Mouse (Mus musculus) layer of hippocampus, adult 11-12 months (tissue): Measurements from ENCODE around the gene Cd34.

Source experiments
- DNase-seq: peaks from one replicate; pipeline ENCODE4 v3.0.0; 2022; ENCODE audit warnings: low spot score

Cd34 gene

DNA sequence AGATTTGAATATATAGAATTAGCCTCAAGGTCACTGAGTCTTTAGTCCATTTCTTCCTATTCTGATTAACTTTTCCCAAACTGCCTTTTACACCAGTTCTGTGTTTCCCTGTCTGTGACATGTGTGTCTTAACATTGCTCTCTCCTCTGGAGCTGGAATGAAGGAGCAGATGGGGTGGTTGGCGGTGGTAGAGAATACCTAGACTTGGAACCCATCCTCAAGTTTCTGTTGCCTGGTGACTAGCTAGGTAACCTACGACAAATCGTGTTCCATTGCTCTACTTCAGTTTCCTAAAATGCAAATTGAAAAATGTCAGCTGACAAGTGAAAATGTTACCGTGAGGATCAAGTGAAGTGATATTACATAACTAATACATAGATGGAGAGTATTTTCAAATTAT lies 33.4 kb downstream of the Cd34 start:
- no peak for DNase-seq

DNA sequence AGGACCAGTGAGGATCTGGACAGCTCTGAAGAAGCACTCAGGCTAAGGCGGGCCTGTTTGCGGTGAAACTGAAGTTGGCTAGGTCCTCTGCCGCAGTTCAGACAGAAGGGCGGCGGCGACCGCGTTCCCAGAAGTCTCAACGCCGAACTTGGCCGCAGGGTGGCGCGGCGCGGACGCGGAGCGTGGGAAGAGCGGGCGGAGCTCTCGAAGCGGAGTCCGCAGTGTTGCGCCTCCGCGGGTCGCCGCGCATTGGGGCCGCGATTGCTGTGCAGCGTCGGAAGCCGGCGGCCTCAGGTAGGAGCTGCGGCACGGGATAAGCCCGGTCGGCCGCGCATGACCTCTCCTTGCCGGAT lies 37.5 kb downstream of the Cd34 start:
- DNase-seq: peak; percentile 93

DNA sequence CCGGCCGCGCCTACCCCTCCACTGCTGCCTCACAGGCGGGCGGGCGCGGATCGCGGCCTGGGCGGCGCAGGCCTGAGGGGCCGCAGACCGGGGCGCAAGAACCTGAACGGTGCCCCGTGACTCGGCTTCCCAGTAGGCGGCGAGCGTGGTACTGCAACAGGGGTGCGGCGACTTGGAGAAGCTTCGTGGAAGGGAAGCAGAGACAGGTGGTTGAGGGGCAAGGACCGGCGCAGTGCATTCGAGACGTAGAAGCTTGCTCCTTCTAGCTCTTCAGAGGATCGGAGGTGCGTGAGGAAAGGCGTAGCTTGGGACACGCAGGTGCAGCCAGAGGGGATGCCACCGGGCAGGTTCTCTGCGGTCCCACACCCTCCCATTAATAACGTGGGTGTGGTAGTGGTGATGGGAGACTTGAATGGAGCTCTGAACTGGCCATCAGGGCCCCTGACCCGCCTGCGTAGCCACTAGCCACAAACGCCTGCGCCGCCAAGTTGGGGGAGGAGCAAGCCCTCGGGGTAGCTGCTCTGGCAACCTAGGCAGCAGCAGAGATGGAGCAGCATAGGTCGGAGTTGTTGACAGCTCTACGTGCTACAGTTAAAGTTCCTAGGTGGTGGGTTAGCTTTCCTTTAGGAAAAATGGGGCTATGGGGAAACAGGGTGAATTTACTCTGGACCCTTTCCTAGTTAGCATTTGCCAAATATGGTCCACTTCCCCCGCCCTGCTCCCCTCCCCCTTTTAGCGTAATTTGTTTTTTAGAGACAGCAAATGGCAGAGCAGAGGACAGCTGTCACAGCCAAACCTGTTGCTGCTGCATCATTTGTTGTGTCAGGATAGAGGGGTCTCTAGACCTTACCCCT lies 38.1 kb downstream of the Cd34 start:
- DNase-seq: peak; percentile 77

DNA sequence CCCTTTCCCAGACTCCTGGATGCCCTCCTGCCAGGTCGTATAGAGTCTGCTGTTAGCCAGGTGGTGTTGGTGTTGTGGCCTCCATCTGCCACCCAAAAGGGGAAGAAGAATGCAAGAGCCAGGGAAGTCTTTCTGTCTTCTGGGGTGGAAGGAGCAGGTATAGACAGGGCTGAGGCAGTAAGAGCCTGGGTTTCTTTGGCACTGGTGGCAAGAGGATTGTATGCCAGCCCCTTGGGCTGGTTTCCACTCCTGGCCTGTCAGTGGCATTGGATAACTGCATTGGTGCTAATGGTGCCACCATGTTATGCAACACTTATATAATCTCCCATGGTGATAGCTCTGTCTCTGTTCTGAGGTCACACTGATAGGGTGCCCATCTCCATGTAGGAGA lies 38.7 kb downstream of the Cd34 start:
- DNase-seq: peak; percentile 44

DNA sequence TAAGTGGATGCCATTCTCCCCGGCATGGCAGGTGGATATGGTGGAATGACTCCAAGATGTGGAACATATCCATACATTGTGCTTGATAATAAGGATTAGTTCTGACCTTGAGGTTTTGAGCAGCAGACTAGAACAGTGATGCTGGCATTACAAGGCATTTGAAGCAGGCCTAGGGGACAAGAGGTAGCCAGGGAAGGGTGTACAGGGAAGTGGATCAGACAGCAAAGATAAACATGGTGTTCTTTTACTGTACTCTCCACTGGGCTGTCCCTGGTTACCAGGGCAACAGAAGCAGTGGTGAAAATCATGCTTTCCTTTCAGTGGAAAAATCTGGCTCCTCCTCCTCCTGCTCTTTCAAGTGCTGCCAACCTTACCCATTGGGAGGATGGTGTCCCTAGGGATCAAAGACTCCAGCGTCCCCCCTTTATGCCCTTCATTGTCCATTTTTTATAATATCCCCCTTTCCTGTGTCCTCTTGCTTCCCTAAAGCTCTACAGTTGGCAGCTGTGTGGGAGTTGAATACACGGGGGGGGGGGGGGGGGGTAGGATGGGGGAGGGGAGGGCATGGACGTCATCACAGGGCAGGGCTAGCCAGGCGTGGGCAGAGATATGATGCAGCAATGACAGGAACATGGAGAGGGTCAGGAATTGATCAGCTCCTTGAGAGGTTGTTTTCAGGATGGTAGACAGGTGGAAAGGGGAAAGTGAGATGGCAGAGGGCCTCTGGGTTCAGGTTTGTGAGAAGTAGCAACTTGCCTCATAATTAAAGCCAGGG lies 39.5 kb downstream of the Cd34 start:
- DNase-seq: peak; percentile 69

DNA sequence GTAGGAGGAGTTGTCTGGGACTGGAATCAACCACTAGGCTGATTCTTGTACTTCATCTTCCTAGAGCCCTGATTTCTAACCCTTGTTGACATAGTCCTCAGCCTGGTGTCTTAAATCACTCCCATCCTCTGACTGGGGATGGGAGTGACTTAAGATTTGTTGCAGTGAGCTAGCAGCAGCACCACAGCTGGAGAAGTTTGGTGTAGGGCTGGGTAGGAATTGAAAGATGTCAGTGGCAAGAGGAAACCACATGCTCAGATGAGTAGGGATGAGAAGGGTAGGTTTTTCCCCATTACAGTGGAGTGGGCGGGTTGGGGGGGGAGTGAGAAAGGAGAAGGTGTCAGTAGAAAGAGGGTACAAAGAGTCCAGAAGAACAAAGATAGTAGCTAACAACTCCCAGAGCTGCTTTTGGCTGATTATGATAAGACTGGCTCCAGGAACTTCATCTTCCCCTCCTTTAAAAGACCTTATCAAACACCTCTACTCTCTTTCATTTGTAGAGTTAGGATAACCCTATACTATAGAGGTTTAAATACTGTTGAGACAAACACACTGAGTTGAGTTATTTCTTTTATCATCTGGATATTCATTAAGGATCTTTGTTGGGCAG lies 42.3 kb downstream of the Cd34 start:
- no peak for DNase-seq

DNA sequence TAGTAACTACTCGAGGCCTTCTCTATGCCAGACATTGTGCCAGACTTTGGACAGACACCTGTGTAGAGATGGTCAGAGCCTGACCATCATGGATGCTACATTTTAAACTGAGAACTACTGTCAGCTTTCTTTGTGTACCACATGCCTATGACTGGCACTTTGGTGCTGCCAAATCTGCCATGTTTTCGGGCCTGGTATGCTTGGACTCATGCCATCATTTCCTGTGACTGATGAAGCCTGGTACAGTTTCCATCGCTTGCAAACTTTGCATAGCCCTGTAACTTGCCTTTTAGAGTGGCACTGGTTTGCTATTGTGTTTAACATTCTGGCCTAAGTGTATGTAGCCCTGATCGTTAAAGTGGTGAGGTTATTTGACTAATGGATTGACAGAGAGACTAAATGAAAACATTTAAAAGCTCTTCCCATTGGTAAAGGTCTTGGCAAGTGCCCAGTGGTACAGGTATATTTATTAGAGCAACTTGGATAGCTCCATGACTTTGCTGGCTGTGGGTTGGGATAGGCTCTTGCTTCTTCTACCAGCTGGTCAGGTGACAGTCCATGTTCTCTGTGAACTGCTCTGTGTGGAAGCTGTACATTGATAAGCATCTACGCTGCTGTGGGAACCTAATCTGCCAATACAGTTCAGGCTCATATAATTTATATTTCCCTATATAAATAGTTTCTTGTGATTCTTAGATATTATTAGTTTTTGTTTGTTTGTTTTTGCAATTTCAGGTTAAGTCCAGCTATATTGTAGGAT lies 44.5 kb downstream of the Cd34 start:
- peak; percentile 43 for DNase-seq

DNA sequence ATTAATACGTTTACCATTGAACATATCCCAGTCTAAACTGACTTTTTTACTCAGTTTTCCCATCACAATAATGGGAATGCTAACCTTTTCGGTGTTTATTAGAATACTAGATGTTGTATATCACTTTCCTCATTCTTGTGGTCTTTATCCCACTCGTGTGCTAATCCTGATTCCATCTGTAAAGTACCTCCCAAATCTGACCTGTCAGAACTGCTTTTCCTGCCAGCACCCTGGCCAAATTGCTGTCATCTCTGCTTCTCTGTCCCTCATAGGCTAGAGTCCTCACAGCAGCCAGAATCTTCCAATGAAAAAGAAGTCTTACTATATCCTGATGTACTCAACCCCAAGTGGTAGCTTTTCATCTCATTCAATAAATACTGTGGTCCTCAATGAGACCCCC lies 46.3 kb downstream of the Cd34 start:
- DNase-seq: no peak

DNA sequence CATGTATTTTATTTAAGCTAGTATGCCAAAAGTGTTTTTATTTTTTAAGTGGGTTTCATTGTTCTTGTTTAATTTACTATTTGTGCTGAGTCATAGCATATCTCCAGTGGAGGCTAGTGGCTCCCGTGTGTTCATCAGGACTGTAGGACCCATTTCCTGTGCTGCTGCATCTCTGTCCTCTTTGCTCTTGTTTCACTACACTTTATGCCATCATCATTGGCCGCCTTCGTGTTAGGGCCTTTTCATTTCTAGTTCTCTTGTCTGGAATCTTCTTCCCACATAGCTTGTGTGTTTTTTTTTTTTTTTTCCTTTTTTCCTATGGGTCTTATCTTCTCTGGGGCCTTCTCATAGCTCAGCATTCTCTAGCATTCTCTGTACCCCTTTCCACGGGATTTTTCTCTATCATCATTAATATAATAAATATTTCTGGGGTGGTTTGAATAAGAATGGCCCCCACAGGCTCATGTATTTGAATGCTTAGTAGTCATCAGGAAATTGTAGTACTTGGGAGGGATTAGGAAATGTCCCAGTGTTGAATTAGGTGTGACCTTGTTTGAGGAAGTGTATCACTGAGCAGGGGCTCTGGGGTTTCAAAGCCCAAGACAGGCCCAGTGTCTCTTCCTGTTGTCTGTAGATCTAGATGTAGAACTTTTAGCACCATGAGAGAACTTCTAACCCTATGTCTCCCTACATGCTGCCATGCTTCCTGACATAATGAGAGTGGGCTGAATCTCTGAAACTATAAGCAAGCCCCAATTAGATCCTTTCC lies 47.0 kb downstream of the Cd34 start:
- DNase-seq: no peak

DNA sequence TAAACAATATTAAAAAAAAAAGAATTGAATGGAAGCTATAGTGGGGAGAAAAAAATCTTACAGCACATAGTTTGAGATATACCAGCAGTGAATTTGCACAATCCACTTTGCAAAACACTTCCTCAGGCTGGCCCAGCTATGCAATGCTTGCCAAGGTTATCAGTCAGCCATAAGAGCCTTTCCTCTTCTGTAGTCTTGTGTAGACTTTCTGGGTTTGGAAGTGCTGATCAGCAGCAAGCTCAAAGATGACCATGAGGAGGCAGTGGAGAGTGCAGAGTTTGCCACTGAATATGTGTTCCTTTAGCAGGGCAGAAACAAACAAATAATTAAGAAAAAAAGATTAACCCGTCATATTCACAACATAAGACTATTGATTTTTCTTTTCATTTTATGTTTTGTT lies 50.4 kb downstream of the Cd34 start:
- DNase-seq: no peak

DNA sequence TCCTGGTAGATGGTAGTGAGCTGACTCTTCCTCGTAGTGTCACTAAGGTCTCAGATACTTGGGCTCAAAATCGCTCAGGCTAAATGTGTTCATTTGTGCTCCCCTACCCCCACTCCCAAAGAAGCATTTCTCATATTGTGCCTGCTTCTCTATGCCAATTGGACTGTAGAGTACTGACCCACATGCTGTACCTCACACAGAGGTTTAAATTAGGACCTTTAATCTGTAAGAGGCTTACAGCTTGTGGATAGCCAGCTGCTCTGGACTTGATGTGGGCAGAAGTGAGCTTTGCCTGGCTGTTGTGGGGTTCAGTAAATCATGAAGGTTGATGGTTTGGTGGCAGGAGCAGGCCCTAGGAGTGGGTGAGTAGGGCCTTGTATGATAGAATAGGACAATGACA lies 52.4 kb downstream of the Cd34 start:
- DNase-seq: no peak

DNA sequence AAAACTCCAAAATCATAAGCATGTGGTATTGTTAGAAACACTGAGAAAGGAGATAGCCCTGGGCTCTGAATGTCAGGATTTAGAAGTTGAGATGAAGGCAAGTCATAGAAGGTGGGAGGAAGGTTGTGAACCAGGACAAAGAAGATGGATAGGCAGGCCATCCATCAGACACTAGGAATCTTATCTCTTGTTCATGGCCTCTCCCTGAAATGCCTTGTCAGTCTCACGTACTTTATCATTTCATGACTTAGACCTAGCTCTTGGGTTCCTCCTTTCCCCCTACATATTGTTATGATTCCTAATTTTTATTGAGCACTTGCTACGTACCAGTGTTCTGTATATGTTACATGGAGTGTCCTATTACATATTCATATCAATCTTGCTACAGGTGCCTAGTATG lies 53.0 kb downstream of the Cd34 start:
- DNase-seq: no peak

DNA sequence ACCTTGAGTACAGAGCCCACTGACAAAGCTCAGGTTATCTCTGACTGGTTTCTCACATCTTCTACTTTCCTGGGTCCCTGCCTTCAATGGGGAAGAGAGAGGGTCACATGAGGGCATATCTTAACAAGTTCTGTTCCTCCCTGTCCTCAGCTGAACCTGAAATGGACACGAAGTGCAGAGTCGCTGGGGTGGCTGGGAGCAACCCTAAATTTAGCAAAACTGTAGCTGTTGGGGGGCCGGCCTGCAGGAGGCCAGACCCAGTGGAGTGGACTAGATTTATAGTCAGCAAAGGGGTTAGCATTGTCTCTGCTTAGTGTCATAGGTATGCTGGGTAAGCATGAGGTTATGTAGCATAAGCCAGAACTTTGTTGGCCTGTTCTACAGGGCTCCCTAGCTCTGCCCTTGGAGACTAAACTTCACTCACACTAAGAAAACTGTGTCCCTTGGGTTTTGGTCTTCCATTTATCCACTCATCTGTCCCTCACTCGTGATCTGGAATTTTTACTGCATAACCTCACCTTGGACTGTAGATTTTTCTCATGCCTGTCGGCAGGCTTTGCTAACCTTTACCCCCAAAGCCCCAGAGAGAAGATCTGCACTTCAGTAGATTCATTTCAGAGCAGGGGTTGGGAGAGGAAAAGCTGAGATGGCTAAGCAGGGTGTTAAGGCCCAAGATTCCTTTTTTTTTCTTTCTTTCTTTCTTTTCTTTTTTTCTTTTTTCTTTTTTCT lies 54.1 kb downstream of the Cd34 start:
- no peak for DNase-seq

DNA sequence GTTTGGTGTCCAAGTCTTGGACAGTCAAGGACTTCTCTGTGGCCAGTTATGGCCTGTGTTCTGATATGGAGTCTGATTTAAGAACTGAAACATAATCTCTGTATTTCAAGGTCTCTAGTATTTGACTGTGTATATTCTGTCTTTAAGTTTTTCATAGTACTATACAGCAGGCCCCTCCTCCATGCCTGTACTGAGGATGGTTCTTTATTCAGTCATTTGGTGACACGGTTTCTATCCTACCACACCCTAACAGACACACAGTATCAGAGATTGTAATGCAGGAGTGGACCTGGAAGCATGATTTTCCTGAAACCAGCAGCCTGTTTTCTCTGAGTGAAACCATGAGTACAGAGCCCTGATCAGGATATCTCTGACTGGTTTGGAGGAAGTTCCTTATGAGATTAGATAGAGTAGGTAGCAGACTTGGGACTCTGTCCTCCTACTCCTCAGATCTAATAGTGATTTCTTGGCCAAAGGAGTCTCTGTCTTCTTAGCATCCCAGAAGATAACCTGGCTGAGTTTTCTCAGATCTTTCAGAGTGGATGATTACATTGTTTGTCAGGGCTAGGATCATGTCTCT lies 54.9 kb downstream of the Cd34 start:
- DNase-seq: no peak

DNA sequence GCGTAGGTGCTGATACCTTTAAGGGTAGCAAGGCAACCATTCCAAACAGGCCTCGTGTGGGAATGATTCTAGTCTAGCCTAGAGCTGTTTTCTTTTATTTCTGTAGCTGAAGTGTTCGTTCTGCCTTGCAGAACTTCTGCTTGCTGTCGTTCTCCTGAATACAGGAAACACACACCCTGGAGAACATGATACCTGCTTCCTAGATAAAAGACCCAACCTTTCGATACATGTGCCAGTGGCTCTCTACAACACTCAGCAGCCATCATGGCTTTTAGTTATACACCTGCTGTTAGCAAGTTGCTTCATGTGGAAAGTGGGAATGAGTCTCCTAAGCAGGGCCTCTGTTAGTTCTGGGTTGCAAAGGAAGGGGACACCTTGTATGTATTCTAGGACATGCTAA lies 55.6 kb downstream of the Cd34 start:
- no peak for DNase-seq

DNA sequence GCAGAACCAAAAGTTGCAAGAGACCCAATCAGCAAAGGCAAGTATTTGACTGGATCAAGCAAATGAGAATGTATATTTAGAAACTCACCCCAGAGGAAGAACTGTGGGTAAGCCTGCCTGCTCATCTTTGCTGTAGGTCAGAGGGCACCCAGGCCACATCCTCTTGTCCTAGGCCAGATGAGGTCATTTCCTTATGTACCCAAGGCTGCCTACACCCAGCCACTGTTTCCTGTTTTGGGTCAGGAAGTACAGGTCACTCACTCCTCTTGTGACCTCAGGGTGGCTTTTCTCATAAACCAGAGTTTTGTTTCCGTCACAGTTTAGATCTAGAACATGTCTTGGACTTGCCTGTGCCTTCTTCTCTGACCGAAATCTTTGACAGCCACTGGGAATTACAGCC lies 56.6 kb downstream of the Cd34 start:
- no peak for DNase-seq

DNA sequence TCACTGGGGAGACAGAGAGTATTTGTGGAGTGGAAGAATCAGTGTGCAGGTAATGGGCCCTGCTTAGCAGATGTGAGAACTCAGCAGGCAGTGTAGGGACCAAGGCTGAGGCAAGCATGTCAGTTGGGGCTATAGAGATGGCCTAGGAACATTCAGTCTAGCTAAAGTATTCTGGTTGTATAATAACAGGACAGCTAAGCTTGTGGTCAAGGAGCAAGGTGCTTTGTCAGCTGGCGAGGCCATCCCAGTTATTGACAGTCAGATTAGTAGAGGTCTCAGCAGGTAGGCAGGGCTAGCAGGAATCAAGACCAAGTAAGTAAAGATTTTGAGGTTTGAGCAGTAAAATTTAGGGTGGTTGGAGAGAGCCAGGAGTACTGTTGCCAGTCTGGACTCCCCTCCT lies 59.8 kb downstream of the Cd34 start:
- no peak for DNase-seq

DNA sequence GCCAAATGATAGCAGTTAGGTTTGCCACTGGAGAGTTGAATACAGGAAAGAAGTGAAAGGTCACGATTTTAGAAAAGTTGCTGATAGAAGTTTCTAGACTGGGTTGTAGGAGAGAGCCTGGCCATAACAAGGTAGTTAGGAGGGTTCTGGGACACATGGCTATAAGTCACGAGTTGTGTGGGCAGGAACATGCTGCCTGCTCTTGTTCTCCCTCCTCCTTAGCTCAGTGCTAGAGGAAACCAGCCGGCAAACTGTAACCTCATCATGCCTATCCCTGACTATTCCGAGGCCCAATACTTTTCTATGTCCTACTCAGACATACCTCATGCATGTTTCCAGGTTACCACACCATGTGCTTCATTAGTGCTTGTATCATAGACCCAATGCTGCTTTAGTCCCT lies 64.7 kb downstream of the Cd34 start:
- DNase-seq: no peak

DNA sequence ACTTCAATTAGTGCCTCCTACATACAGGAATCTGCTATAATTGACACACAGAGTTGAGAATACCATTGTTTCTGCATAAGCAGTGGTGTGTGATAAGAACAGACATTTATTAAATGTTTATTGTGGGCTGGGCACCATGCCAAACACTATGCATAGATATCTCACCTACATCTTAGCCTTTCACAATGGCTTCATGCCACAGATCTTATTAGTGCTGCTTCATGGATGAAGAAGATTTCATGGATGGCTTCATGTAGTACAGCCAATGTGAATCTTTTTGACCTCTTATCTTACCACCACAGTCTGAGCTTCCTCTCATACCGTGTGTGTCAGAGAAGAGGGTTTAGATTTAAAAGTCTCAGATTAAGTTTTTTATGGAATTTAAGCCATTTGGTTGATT lies 65.6 kb downstream of the Cd34 start:
- DNase-seq: no peak

DNA sequence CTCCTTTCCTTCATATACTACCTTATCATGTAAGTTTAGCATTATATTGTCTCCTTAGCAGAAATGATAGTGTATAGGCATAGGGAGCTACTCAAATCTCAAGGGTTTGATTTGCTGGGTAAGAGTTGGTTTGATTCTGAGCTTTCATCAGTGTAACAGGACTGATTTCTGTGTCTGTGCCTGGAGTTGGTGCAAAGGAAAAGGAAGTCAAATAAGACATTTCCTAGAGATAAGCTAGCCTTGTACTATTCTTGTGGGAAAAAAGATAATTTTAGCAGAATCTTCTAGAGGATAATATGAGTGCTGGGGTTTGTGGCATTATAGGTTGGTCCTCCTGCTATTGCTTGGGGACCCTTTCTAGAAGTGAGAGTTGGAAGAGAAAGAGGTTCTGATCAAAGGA lies 67.6 kb downstream of the Cd34 start:
- DNase-seq: no peak
